Mouse (Mus musculus): ENCODE data around the gene Nol10.

GRCm38 (mm10) chr12:17402116-17402515 is 53.9 kb downstream of the Nol10 start:
- TF ChIP-seq CTCF (IDR thresholded peaks at IDR 0.05) = no peak
- TF ChIP-seq EP300 (IDR thresholded peaks at IDR 0.05) = no peak

All from lung, postnatal 0 days (tissue).